Mouse (Mus musculus) intestine, postnatal 0 days (tissue): ENCODE data around the gene Wipf2. TPM values are rescaled to one million over a fixed set of nuclear protein-coding genes. Genes with fewer than 3 reads are reported as not detected.

Experiments
- ATAC-seq: fragments of 200-750 bp; cut with Nextera tagmentation; 2 replicates; pipeline ENCODE4 v1.8.0; 2017; ENCODE audit warnings: mild to moderate bottlenecking, moderate TSS enrichment, moderate library complexity
- H3K27ac ChIP-seq: fragments of 300-500 bp; sonication (generic); 2 replicates; pipeline ENCODE4 v1.5.1; 2014; ENCODE audit warnings: mild to moderate bottlenecking, low read depth, low read length, moderate library complexity
- H3K27me3 ChIP-seq: fragments of 300-500 bp; sonication (generic); replicated peaks from 2 replicates; pipeline ENCODE4 v1.6.1; 2014; ENCODE audit warnings: low read length, mixed read lengths; ENCODE audit not compliant: control insufficient read depth, insufficient read depth
- H3K36me3 ChIP-seq: fragments of 300-500 bp; sonication (generic); 2 replicates; pipeline ENCODE4 v1.6.1; 2014; ENCODE audit warnings: mild to moderate bottlenecking, moderate library complexity; ENCODE audit not compliant: control insufficient read depth, insufficient read depth
- H3K4me1 ChIP-seq: fragments of 300-500 bp; sonication (generic); replicated peaks from 2 replicates; pipeline ENCODE4 v1.6.1; 2014; ENCODE audit warnings: antibody characterized with exemption, low read length, mixed read lengths; ENCODE audit not compliant: control insufficient read depth, insufficient read depth
- H3K4me2 ChIP-seq: fragments of 300-500 bp; sonication (generic); replicated peaks from 2 replicates; pipeline ENCODE4 v1.6.1; 2014; ENCODE audit warnings: low read depth, mild to moderate bottlenecking, moderate library complexity
- H3K4me3 ChIP-seq: fragments of 300-500 bp; sonication (generic); 2 replicates; pipeline ENCODE4 v1.5.1; 2014; ENCODE audit warnings: low read depth, low read length
- H3K9ac ChIP-seq: fragments of 300-500 bp; sonication (generic); 2 replicates; pipeline ENCODE4 v1.6.1; 2014; ENCODE audit warnings: mild to moderate bottlenecking, low read depth, low read length
- H3K9me3 ChIP-seq: fragments of 300-500 bp; sonication (generic); 2 replicates; pipeline ENCODE4 v1.6.1; 2016; ENCODE audit warnings: mixed run types; ENCODE audit not compliant: control insufficient read depth
- CTCF ChIP-seq: sonication (generic); IDR thresholded peaks from 2 replicates; pipeline ENCODE4 v1.5.1; 2016; ENCODE audit warnings: low read depth, mild to moderate bottlenecking, control low read depth, antibody characterized with exemption, moderate library complexity
- WGBS: fragments of 180-500 bp; shearing (Covaris S2); extraction: QIAGEN DNeasy Blood & Tissue Kit; methylation state at CpG from one replicate; pipeline ENCODE4 v1.1.7; 2014; 5-methylcytosine and 5-hydroxymethylcytosine counted together
- polyA plus RNA-seq: library from polyadenylated mRNA; unstranded; fragments of >200 nt; fragmentation: Nextera tagmentation; extraction: Ambion mirVana; gene quantifications from 2 replicates; pipeline ENCODE4 v1.2.1, GENCODE M21; 2015

Wipf2 gene
- polyA plus RNA-seq, 1 experiment from 2014 or later = 3.9 TPM

GRCm38 (mm10) chr11:98873900-98874299 lies 10.5 kb downstream of the Wipf2 start:
- Histone ChIP-seq H3K27me3 (no peaks in the 10 kb centered on the region), H3K9me3 (no peaks in the 10 kb centered on the region), H3K36me3 (peaks cover 17% of the 10 kb centered on the region; the same call in 1 of the 2 replicates), H3K4me1 (peaks cover 6% of the 10 kb centered on the region; the same call in 1 of the 2 replicates), H3K9ac (no peak overlapping the region), H3K27ac (peak overlapping the region; percentile 36), H3K4me3 (no peak overlapping the region), H3K4me2 (no peak overlapping the region)
- 60% methylated on average over 9 of the region's 9 CpGs for WGBS
- no peak for TF ChIP-seq CTCF
- peak; percentile 81 for ATAC-seq

- Histone ChIP-seq H3K4me3 (no peak overlapping the region), H3K27ac (no peak overlapping the region), H3K27me3 (no peaks in the 10 kb centered on the region), H3K4me1 (peaks cover 6% of the 10 kb centered on the region; the same call in 1 of the 2 replicates), H3K36me3 (peaks cover 8% of the 10 kb centered on the region; the same call in 1 of the 2 replicates), H3K9ac (no peak overlapping the region), H3K9me3 (no peaks in the 10 kb centered on the region), H3K4me2 (no peak overlapping the region)
- 65% methylated on average over 9 of the region's 9 CpGs for WGBS
- TF ChIP-seq CTCF = no peak
- ATAC-seq = no peak
Measured at GRCm38 (mm10) chr11:98877001-98877400, 13.6 kb downstream of the Wipf2 start.

DNA sequence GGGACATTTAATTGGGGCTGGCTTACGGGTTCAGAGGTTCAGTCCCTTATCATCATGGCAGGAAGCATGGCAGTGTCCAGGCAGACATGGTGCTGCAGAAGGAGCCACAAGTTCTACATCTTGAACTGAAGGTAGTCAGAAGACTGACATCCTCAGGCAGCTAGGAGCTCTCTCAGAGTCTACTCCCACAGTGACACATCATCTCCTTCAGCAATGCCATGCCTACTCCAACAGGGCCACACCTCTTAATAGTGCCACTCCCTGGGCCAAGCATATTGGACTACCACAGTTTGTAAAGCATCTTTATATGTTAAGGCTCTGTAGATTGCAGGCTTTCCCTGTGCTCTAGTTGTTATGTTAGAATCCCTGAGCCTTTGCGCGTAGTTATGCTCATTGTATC lies 24.3 kb downstream of the Wipf2 start:
- WGBS = 85% methylated on average over 3 of the region's 3 CpGs
- no peak overlapping the region for H3K27ac ChIP-seq
- no peak overlapping the region for H3K4me3 ChIP-seq
- no peak for TF ChIP-seq CTCF
- no peak overlapping the region for H3K9ac ChIP-seq
- no peaks in the 10 kb centered on the region for H3K9me3 ChIP-seq
- H3K4me1 ChIP-seq = no peaks in the 10 kb centered on the region
- H3K4me2 ChIP-seq = no peak overlapping the region
- H3K36me3 ChIP-seq = peaks cover 63% of the 10 kb centered on the region
- 0 out of 2 replicates have a peak, but pooled peaks have one; percentile 19 for ATAC-seq
- H3K27me3 ChIP-seq = no peaks in the 10 kb centered on the region

DNA sequence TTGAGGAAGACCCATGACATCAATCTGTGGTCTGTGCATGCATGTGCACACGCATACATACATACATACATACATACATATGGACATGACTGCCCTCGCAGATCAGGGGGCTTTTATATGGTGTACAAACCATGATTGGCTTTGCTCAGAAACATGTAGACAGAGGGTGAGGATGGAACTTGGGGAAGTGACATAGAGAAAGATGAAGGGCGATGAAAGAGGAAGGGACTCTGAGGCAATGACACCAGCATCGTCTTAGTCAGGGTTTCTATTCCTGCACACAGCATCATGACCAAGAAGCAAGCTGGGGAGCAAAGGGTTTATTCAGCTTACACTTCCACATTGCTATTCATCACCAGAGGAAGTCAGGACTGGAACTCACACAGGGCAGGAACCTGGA lies 25.6 kb downstream of the Wipf2 start:
- Histone ChIP-seq H3K27me3 (no peaks in the 10 kb centered on the region), H3K36me3 (peaks cover 77% of the 10 kb centered on the region), H3K4me1 (no peaks in the 10 kb centered on the region), H3K9me3 (no peaks in the 10 kb centered on the region), H3K9ac (no peak overlapping the region), H3K27ac (no peak overlapping the region), H3K4me2 (no peak overlapping the region), H3K4me3 (no peak overlapping the region)
- 94% methylated on average over 4 of the region's 4 CpGs for WGBS
- ATAC-seq = no peak
- no peak for TF ChIP-seq CTCF

DNA sequence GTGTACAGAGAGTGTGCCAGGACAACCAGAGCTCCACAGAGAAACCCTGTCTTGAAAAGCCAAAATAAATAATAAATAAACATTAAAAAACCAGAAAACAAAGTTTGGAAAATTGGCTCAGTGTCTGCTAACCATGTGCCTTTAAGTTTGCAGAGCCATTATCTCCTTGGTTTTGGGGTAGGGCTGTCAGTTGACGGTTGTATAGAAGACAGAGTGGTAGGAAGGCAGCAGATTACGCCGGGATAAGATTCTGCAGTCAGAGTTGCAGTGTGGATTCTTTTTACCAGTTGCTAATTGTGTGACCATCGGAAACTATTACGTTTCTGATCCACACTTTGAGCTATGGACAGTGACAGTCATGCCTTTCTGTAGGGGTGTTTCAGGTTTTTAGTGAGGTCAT lies 26.5 kb downstream of the Wipf2 start:
- H3K27me3 ChIP-seq = no peaks in the 10 kb centered on the region
- H3K4me1 ChIP-seq = no peaks in the 10 kb centered on the region
- H3K9ac ChIP-seq = no peak overlapping the region
- no peaks in the 10 kb centered on the region for H3K9me3 ChIP-seq
- 84% methylated on average over 5 of the region's 5 CpGs for WGBS
- no peak overlapping the region for H3K27ac ChIP-seq
- H3K36me3 ChIP-seq = peaks cover 86% of the 10 kb centered on the region
- no peak for ATAC-seq
- no peak overlapping the region for H3K4me2 ChIP-seq
- no peak for TF ChIP-seq CTCF
- H3K4me3 ChIP-seq = no peak overlapping the region

- no peak overlapping the region for H3K4me3 ChIP-seq
- H3K4me2 ChIP-seq = no peak overlapping the region
- H3K27ac ChIP-seq = no peak overlapping the region
- no peaks in the 10 kb centered on the region for H3K9me3 ChIP-seq
- H3K27me3 ChIP-seq = no peaks in the 10 kb centered on the region
- no peak overlapping the region for H3K9ac ChIP-seq
- H3K36me3 ChIP-seq = peaks cover 89% of the 10 kb centered on the region
- TF ChIP-seq CTCF = no peak
- no peak for ATAC-seq
- no peaks in the 10 kb centered on the region for H3K4me1 ChIP-seq
- 73% methylated on average over 5 of the region's 5 CpGs for WGBS
Measured at GRCm38 (mm10) chr11:98892426-98892825, 29.0 kb downstream of the Wipf2 start.

- Histone ChIP-seq H3K4me3 (no peak overlapping the region), H3K27me3 (no peaks in the 10 kb centered on the region), H3K27ac (no peak overlapping the region), H3K9ac (no peak overlapping the region), H3K4me1 (no peaks in the 10 kb centered on the region), H3K4me2 (no peak overlapping the region), H3K9me3 (no peaks in the 10 kb centered on the region), H3K36me3 (peaks cover 65% of the 10 kb centered on the region)
- TF ChIP-seq CTCF = no peak
- no peak for ATAC-seq
- 68% methylated on average over 12 of the region's 12 CpGs for WGBS
Measured at GRCm38 (mm10) chr11:98900529-98901125, 37.2 kb downstream of the Wipf2 start.
